Mouse (Mus musculus) testis, adult 2 months (tissue): ENCODE measurements around the gene Sf3b4.
"Not testable (repeated sequence)": the region's sequence is repeated elsewhere in the genome, so short reads cannot be mapped to it uniquely, and the experiment has no call there.

ENCODE experiments used
- CTCF ChIP-seq: fragments of 200-500 bp; IDR thresholded peaks from 2 replicates; pipeline ENCODE4 v1.5.1; 2012; ENCODE audit warnings: low read depth, mild to moderate bottlenecking, inconsistent platforms, low read length, moderate library complexity; ENCODE audit not compliant: control insufficient read depth, insufficient read depth, insufficient replicate concordance
- POLR2A ChIP-seq: fragments of 200-500 bp; IDR thresholded peaks from 2 replicates; pipeline ENCODE4 v1.6.1; 2012; ENCODE audit warnings: low read depth, mild to moderate bottlenecking, inconsistent platforms, low read length, moderate library complexity; ENCODE audit not compliant: control insufficient read depth

DNA sequence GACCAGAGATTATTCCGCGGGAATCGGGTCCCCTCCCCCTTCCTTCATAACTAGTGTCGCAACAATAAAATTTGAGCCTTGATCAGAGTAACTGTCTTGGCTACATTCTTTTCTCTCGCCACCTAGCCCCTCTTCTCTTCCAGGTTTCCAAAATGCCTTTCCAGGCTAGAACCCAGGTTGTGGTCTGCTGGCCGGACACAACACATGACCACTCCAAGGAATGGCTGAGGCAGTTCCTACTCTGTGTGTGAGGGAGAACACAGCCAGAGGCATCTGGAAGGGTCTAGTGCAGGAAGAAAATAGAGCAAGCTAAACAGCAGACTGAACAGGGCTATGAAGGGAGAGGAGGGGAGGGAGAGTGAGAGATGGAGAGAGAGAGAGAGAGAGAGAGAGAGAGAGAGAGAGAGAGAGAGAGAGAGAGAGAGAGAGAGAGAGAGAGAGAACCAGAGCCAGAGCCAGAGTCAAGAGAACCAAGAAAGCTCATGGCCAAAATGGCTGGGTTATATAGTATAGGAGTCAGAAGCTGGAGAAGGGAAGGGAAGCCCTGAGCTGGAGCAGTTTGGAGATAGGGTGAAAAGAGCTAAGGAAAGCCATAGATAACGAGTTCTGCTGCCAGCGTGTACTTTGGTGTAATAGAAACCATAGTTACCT, 26.6 kb downstream of the Sf3b4 start:
- TF ChIP-seq CTCF, POLR2A: not testable (repeated sequence)
